In the genomic region with DNA sequence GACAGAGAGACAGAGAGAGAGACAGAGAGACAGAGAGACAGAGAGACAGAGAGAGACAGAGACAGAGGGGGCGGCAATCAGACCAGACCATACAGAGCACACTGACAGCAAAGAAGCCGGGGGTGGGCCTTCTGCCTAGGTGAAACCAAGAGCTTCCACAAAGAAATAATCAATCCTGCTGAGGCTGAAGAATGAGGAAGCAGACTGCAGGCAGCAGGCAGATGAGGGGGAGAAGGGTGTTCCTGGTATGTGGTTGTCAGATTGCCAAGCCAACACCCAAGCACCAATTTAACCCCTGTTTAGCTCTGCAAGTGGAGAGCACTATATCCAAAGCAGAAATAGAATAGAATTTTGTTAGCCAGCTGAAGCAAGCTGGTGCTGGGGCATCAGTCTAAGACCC, we compare ENCODE assay signal across 11 mouse cellular contexts. TPM values are rescaled to one million over a fixed set of nuclear protein-coding genes. Genes with fewer than 3 reads are reported as not detected.
DNase-seq lines count a peak whose midpoint lies in the region; ATAC-seq and TF ChIP-seq lines count a peak whose summit lies in the region.
"Had no signal": no experiment of that assay in that cellular context is flagged by ENCODE, and none has a peak within 500 bp of the region (broad histone marks: within the 10 kb centered on the region; RNA-seq: fewer than 3 reads in every experiment).

No protein-coding gene starts in this region.

- H3K27ac ChIP-seq in heart, embryonic 11.5 days (ENCODE audit: low read depth, low read length): no peak overlapping the region
- H3K27ac ChIP-seq in layer of hippocampus, adult 2 months: no peak overlapping the region
- H3K27ac ChIP-seq: hindbrain, embryonic 14.5 days had no signal

- no peak overlapping the region for H3K9ac ChIP-seq in heart, embryonic 11.5 days (ENCODE audit: low read depth, low read length)
- H3K9ac ChIP-seq: hindbrain, embryonic 14.5 days had no signal

- 36% methylated on average over 2 of the region's 2 CpGs for WGBS in heart, embryonic 11.5 days (ENCODE audit: insufficient replicate concordance)

- no peaks in the 10 kb centered on the region; the same call in 1 of the 2 replicates for H3K4me1 ChIP-seq in heart, embryonic 11.5 days (ENCODE audit: control insufficient read depth, insufficient read depth, low read length)

- TF ChIP-seq CTCF in layer of hippocampus, adult 2 months (conservative IDR thresholded peaks at IDR 0.05): no peak

- no peaks in the 10 kb centered on the region for H3K27me3 ChIP-seq in heart, embryonic 11.5 days (ENCODE audit: control insufficient read depth, insufficient read depth, low read length)

- H3K36me3 ChIP-seq in heart, embryonic 11.5 days (ENCODE audit: control insufficient read depth, insufficient read depth, low read length): no peaks in the 10 kb centered on the region

- no peaks in the 10 kb centered on the region for H3K9me3 ChIP-seq in heart, embryonic 11.5 days (replicated peaks; ENCODE audit: control insufficient read depth, low read length)

- 0 out of 2 replicates have a peak, but pooled peaks have one; percentile 52 for ATAC-seq in heart, embryonic 11.5 days (replicated peaks; ENCODE audit: insufficient number of reproducible peaks, low FRiP score, low TSS enrichment)
- ATAC-seq: forebrain, embryonic 16.5 days had no signal

- intact Hi-C loops in heart, postnatal 25 days (cut with DNase I): loop anchor here (2.0 to 10.0 kb wide), 2 partner anchors 128 to 202 kb away; no protein-coding TSS in a partner anchor
- intact Hi-C loops in heart, postnatal 36 days (cut with DNase I): loop anchor here (1.0 kb wide), 1 partner anchor 201 kb away; no protein-coding TSS in a partner anchor

- no peak overlapping the region for H3K4me2 ChIP-seq in heart, embryonic 11.5 days
- H3K4me2 ChIP-seq: hindbrain, embryonic 14.5 days had no signal

- no peak overlapping the region for H3K4me3 ChIP-seq in heart, embryonic 11.5 days (ENCODE audit: low read depth, low read length)
- no peak overlapping the region for H3K4me3 ChIP-seq in layer of hippocampus, adult 2 months

- no peak for DNase-seq in heart, postnatal 25 days (ENCODE audit: low spot score)
- DNase-seq in urinary bladder, postnatal 14 days (ENCODE audit: low spot score): peak; percentile 58
- DNase-seq in urinary bladder, postnatal 10 days (ENCODE audit: low spot score): no peak
- peak; percentile 35 for DNase-seq in lung, postnatal 10 days
- no peak for DNase-seq in layer of hippocampus, adult 2 months (ENCODE audit: low spot score in 2 of 2)
- DNase-seq in thymus, postnatal 14 days: no peak
- no peak for DNase-seq in heart, postnatal 36 days
- DNase-seq: cerebellum, adult 11-12 months had no signal

RNA-seq across cellular contexts. Expression of a gene that starts 40.4 kb away (rescaled TPM):
- 27.9 and 28.6 TPM in 2 replicates for polyA plus RNA-seq in heart, embryonic 11.5 days (2014; fragmentation: Nextera tagmentation; extraction: Ambion mirVana)
- total RNA-seq in heart, postnatal 25 days (2021): 10 to 100 TPM; 16.0 to 20.7 TPM
- total RNA-seq in layer of hippocampus, adult 2 months (2021): 10 to 100 TPM in 1 of 2 experiments, 1 to 10 TPM in 1; 8.2 to 11.3 TPM
- total RNA-seq in heart, postnatal 36 days (2021): 10 to 100 TPM; 17.7 to 24.3 TPM

Comparison
In these comparisons a context has a peak if more than half of its experiments do, and no peak if none do; other contexts are left out.
1. DNase-seq: peak in urinary bladder, postnatal 14 days (single experiment) and lung, postnatal 10 days (single experiment); none in heart, postnatal 25 days (single experiment), urinary bladder, postnatal 10 days (single experiment), layer of hippocampus, adult 2 months (0 of 2), thymus, postnatal 14 days (single experiment) and heart, postnatal 36 days (0 of 2).